Mouse (Mus musculus) CH12.LX (cell line): ENCODE measurements around the gene Stc2. TPM values are rescaled to one million over a fixed set of nuclear protein-coding genes. Genes with fewer than 3 reads are reported as not detected.

Experiments used
- DNase-seq: peaks from one replicate; pipeline ENCODE4 v3.0.0-alpha.2; 2013; ENCODE audit errors: extremely low read depth
- H3K27ac ChIP-seq: 2 replicates; pipeline ENCODE4 v1.5.1; 2012; ENCODE audit warnings: low read depth, mild to moderate bottlenecking, control low read depth, moderate library complexity; ENCODE audit not compliant: insufficient read depth
- H3K27me3 ChIP-seq: replicated peaks from 2 replicates; pipeline ENCODE3; 2012; ENCODE audit warnings: inconsistent platforms
- H3K36me3 ChIP-seq, 2 experiments: replicated peaks in 1 of 2; 2 replicates each; pipeline versions ENCODE3 to v1.6.1; 2012; ENCODE audit warnings: inconsistent platforms in 1 of 2, low read length in 1 of 2, mild to moderate bottlenecking in 1 of 2, mixed read lengths in 1 of 2, moderate library complexity in 1 of 2; ENCODE audit not compliant: control insufficient read depth in 1 of 2, insufficient read depth in 1 of 2
- H3K4me1 ChIP-seq, 2 experiments: 2 replicates each; pipeline ENCODE4 v1.6.1; 2012; ENCODE audit warnings: inconsistent platforms in 1 of 2, moderate library complexity in 1 of 2; ENCODE audit not compliant: insufficient read depth in 2 of 2, control insufficient read depth in 1 of 2
- H3K4me2 ChIP-seq: 2 replicates; pipeline ENCODE4 v1.6.1; 2012; ENCODE audit warnings: low read depth, mild to moderate bottlenecking, control low read depth; ENCODE audit not compliant: poor library complexity, insufficient read depth, severe bottlenecking
- H3K4me3 ChIP-seq, 3 experiments: fragments of 150-350 bp in 1 of 3; sonication (generic) in 1 of 3; replicated peaks in 1 of 3; 2 replicates each; pipeline versions ENCODE3 to v1.5.1; 2011 to 2012; ENCODE audit warnings: low read depth in 2 of 3, low read length in 2 of 3, mild to moderate bottlenecking in 2 of 3, moderate library complexity in 2 of 3, control low read depth in 1 of 3, improper control_type of control experiment in 1 of 3, inconsistent platforms in 1 of 3, mixed read lengths in 1 of 3; ENCODE audit not compliant: poor library complexity in 1 of 3
- H3K79me2 ChIP-seq: replicated peaks from 2 replicates; pipeline ENCODE4 v1.6.1; 2012; ENCODE audit warnings: mild to moderate bottlenecking, moderate library complexity; ENCODE audit not compliant: control insufficient read depth, poor library complexity, insufficient read depth, severe bottlenecking; ENCODE audit errors: extremely low read depth
- H3K9ac ChIP-seq: 2 replicates; pipeline ENCODE4 v1.6.1; 2012; ENCODE audit warnings: low read depth, mild to moderate bottlenecking, control low read depth, moderate library complexity; ENCODE audit not compliant: insufficient read depth
- H3K9me3 ChIP-seq: replicated peaks from 2 replicates; pipeline ENCODE3; 2012; ENCODE audit warnings: low read length, inconsistent platforms, mixed read lengths
- BHLHE40 ChIP-seq: IDR thresholded peaks from 2 replicates; pipeline ENCODE4 v1.6.1; 2011; ENCODE audit warnings: mild to moderate bottlenecking, low read depth, low read length, improper control_type of control experiment
- ELF1 ChIP-seq: IDR thresholded peaks from 2 replicates; pipeline ENCODE4 v1.6.1; 2014; ENCODE audit warnings: low read depth, mild to moderate bottlenecking, inconsistent platforms, low read length, improper control_type of control experiment
- EP300 ChIP-seq: IDR thresholded peaks from 2 replicates; pipeline ENCODE4 v1.6.1; 2011; ENCODE audit warnings: low read length, improper control_type of control experiment
- ETS1 ChIP-seq: conservative IDR thresholded peaks from 2 replicates; pipeline ENCODE4 v1.6.1; 2012; ENCODE audit warnings: low read depth, mild to moderate bottlenecking, inconsistent platforms, low read length, improper control_type of control experiment, moderate library complexity
- JUN ChIP-seq: IDR thresholded peaks from 2 replicates; pipeline ENCODE4 v1.6.1; 2011; ENCODE audit warnings: low read depth, mild to moderate bottlenecking, low read length, improper control_type of control experiment, moderate library complexity; ENCODE audit not compliant: insufficient read depth
- KAT2A ChIP-seq: IDR thresholded peaks from 2 replicates; pipeline ENCODE4 v1.6.1; 2012; ENCODE audit warnings: low read length, improper control_type of control experiment, inconsistent platforms; ENCODE audit not compliant: insufficient replicate concordance
- MAX ChIP-seq: IDR thresholded peaks from 2 replicates; pipeline ENCODE4 v1.6.1; 2011; ENCODE audit warnings: low read length, improper control_type of control experiment
- MEF2A ChIP-seq: IDR thresholded peaks from 2 replicates; pipeline ENCODE4 v1.6.1; 2014; ENCODE audit warnings: low read depth, mild to moderate bottlenecking, inconsistent platforms, low read length, improper control_type of control experiment, borderline replicate concordance
- MXI1 ChIP-seq: IDR thresholded peaks from 2 replicates; pipeline ENCODE4 v1.6.1; 2011; ENCODE audit warnings: mild to moderate bottlenecking, low read depth, low read length, improper control_type of control experiment
- PAX5 ChIP-seq: IDR thresholded peaks from 2 replicates; pipeline ENCODE4 v1.6.1; 2012; ENCODE audit warnings: low read length, inconsistent platforms, mixed read lengths
- SIN3A ChIP-seq: IDR thresholded peaks from 2 replicates; pipeline ENCODE4 v1.6.1; 2012; ENCODE audit warnings: low read length, improper control_type of control experiment, inconsistent platforms
- USF1 ChIP-seq: IDR thresholded peaks from 2 replicates; pipeline ENCODE4 v1.6.1; 2014; ENCODE audit warnings: low read depth, mild to moderate bottlenecking, inconsistent platforms, low read length, improper control_type of control experiment
- ZNF384 ChIP-seq: IDR thresholded peaks from 2 replicates; pipeline ENCODE4 v1.6.1; 2012; ENCODE audit warnings: low read depth, low read length, improper control_type of control experiment, inconsistent platforms
- dilution Hi-C: fragments of 300-500 bp; cut with MboI; formaldehyde crosslinking; loops from 2 replicates; pipeline ENCODE4 v1.14.3; 2020; ENCODE audit warnings: low sequenced_read_pairs; ENCODE audit not compliant: extremely low pct_unique_long_range_greater_than_20kb, extremely low pct_ligation_motif_present
- in situ Hi-C: fragments of 300-500 bp; cut with MboI; formaldehyde crosslinking; loops from 3 replicates; pipeline ENCODE4 v1.14.3; 2019; ENCODE audit warnings: low sequenced_read_pairs, low pct_ligation_motif_present, low pct_unique_long_range_greater_than_20kb, mixed read lengths
- polyA plus RNA-seq: library from polyadenylated mRNA; unstranded; fragments of >175 nt; gene quantifications from 2 replicates; pipeline ENCODE4 v1.2.1, GENCODE M21; 2012; ENCODE audit warnings: low read depth; ENCODE audit not compliant: insufficient read length
- total RNA-seq, 2 experiments: library from RNA; depleted of rRNA; stranded (reverse); fragments of 300-350 nt in 1 of 2; fragments of >200 nt in 1 of 2; gene quantifications; 2 replicates each; pipeline ENCODE4 v1.2.3; 2012 to 2014

Stc2 gene
- total and polyA plus RNA-seq, 3 experiments = not detected

GRCm38 (mm10) chr11:31372206-31372605 lies 2.3 kb upstream of the Stc2 start:
- dilution Hi-C loops = no loop called here
- H3K79me2 ChIP-seq = no peaks in the 10 kb centered on the region
- H3K9ac ChIP-seq = no peak overlapping the region
- peaks cover 22% of the 10 kb centered on the region for H3K9me3 ChIP-seq
- no peak overlapping the region for H3K4me3 ChIP-seq
- peaks cover 0 to 22% of the 10 kb centered on the region in 2 experiments; a peak in 2 of 4 replicates for H3K4me1 ChIP-seq
- peak; percentile 51 for DNase-seq
- H3K27ac ChIP-seq = no peak overlapping the region
- H3K36me3 ChIP-seq = no peaks in the 10 kb centered on the region
- in situ Hi-C loops = no loop called here
- H3K4me2 ChIP-seq = no peak overlapping the region
- H3K27me3 ChIP-seq = no peaks in the 10 kb centered on the region
- TF ChIP-seq SIN3A = no peak
- no peak for TF ChIP-seq PAX5
- TF ChIP-seq ZNF384 = peak; percentile 68
- no peak for TF ChIP-seq MAX
- peak; percentile 9; the same call in 1 of the 2 replicates for TF ChIP-seq MEF2A
- TF ChIP-seq EP300 = peak; percentile 43

DNA sequence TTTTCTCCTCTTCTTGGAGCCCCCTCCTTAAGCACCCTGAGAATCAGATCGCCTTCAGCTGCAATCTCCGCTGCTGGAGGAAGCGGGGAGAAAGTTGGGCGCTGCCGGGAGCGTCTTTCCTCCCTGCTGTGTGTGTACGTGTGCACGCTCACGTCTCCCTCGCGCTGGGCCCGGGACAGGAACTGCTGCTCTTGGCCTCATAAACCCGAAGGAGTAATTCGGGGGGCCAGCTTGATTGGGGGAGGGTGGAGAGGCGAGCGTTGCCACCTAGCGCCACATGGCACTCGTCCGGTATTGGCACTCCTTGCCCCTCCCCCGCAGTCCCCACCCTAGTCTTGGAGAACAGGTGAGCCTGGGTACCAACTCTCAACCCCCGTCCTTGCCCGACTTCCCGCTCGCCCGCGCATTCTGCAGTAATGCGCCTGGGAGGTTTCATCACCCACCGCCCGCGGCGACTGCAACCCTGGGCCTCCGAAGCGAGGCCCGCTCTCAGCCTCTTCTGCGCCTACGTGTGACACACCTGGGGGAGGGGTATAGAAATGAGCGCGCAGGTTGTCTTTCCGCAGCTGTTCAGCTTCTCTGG lies 1.5 kb upstream of the Stc2 start:
- H3K4me3 ChIP-seq = no peak overlapping the region
- peaks cover 0 to 22% of the 10 kb centered on the region in 2 experiments; a peak in 2 of 4 replicates for H3K4me1 ChIP-seq
- H3K9ac ChIP-seq = no peak overlapping the region
- H3K27ac ChIP-seq = no peak overlapping the region
- peaks cover 22% of the 10 kb centered on the region for H3K9me3 ChIP-seq
- no peaks in the 10 kb centered on the region for H3K36me3 ChIP-seq
- TF ChIP-seq MXI1 (no peak), BHLHE40 (no peak), ETS1 (no peak), USF1 (no peak), ELF1 (no peak), EP300 (no peak), KAT2A (no peak), JUN (no peak)
- TF ChIP-seq, all 38 proteins: peak for 0
- no peaks in the 10 kb centered on the region for H3K79me2 ChIP-seq
- dilution Hi-C loops (no loop called here), in situ Hi-C loops (no loop called here)
- peak; percentile 40 for DNase-seq
- no peaks in the 10 kb centered on the region for H3K27me3 ChIP-seq
- H3K4me2 ChIP-seq = no peak overlapping the region
